Mouse (Mus musculus) heart, postnatal 0 days (tissue): ENCODE results near the gene Triap1. TPM values are rescaled to one million over a fixed set of nuclear protein-coding genes. Genes with fewer than 3 reads are reported as not detected.

Experiments
- ATAC-seq: fragments of 200-750 bp; cut with Nextera tagmentation; 2 replicates; pipeline ENCODE4 v1.8.0; 2017; ENCODE audit warnings: low read depth, moderate number of reproducible peaks, moderate library complexity; ENCODE audit not compliant: insufficient read depth
- DNase-seq: peaks from one replicate; pipeline ENCODE4 v3.0.0-alpha.2; 2016; ENCODE audit warnings: low spot score
- H3K27ac ChIP-seq: fragments of 300-500 bp; sonication (generic); 2 replicates; pipeline ENCODE4 v1.5.1; 2014; ENCODE audit warnings: low read depth, mild to moderate bottlenecking
- H3K27me3 ChIP-seq: fragments of 300-500 bp; sonication (generic); 2 replicates; pipeline ENCODE4 v1.6.1; 2014; ENCODE audit warnings: low read length, mixed read lengths; ENCODE audit not compliant: control insufficient read depth, insufficient read depth
- H3K36me3 ChIP-seq: fragments of 300-500 bp; sonication (generic); replicated peaks from 2 replicates; pipeline ENCODE4 v1.6.1; 2014; ENCODE audit warnings: low read length, mixed read lengths; ENCODE audit not compliant: control insufficient read depth, insufficient read depth
- H3K4me1 ChIP-seq: fragments of 300-500 bp; sonication (generic); 2 replicates; pipeline ENCODE4 v1.6.1; 2014; ENCODE audit warnings: antibody characterized with exemption; ENCODE audit not compliant: control insufficient read depth, insufficient read depth
- H3K4me2 ChIP-seq: fragments of 300-500 bp; sonication (generic); 2 replicates; pipeline ENCODE4 v1.6.1; 2014; ENCODE audit warnings: low read depth, mild to moderate bottlenecking, low read length, moderate library complexity
- H3K4me3 ChIP-seq: fragments of 300-500 bp; sonication (generic); 2 replicates; pipeline ENCODE4 v1.5.1; 2014; ENCODE audit warnings: low read depth, low read length
- H3K9ac ChIP-seq: fragments of 300-500 bp; sonication (generic); replicated peaks from 2 replicates; pipeline ENCODE4 v1.6.1; 2014; ENCODE audit warnings: low read depth, low read length, mixed read lengths
- H3K9me3 ChIP-seq: fragments of 300-500 bp; sonication (generic); replicated peaks from 2 replicates; pipeline ENCODE4 v1.6.1; 2016; ENCODE audit warnings: low read length; ENCODE audit not compliant: control insufficient read depth
- CTCF ChIP-seq: IDR thresholded peaks from 2 replicates; pipeline ENCODE4 v1.5.1; 2016; ENCODE audit warnings: antibody characterized with exemption, control low read depth, low read depth
- EP300 ChIP-seq: IDR thresholded peaks from 2 replicates; pipeline ENCODE4 v1.6.1; 2016; ENCODE audit warnings: antibody characterized with exemption, low read depth
- WGBS: fragments of 180-500 bp; shearing (Covaris S2); extraction: QIAGEN DNeasy Blood & Tissue Kit; methylation state at CpG from one replicate; pipeline ENCODE4 v1.1.7; 2014; 5-methylcytosine and 5-hydroxymethylcytosine counted together
- polyA plus RNA-seq: library from polyadenylated mRNA; unstranded; fragments of >200 nt; fragmentation: Nextera tagmentation; extraction: Ambion mirVana; gene quantifications from 2 replicates; pipeline ENCODE4 v1.2.1, GENCODE M21; 2015
- total RNA-seq: library from RNA; depleted of rRNA; stranded (reverse); fragments of >200 nt; gene quantifications from 2 replicates; pipeline ENCODE4 v1.2.3, GENCODE M21; 2014; ENCODE audit warnings: low replicate concordance

Gene Triap1
- total and polyA plus RNA-seq, 2 experiments from 2014 or later: 27.2 to 39.2 TPM

- no peak for TF ChIP-seq CTCF
- TF ChIP-seq EP300: no peak
- Histone ChIP-seq H3K4me3 (no peak overlapping the region), H3K9ac (no peak overlapping the region), H3K4me2 (no peak overlapping the region), H3K27ac (no peak overlapping the region), H3K36me3 (no peaks in the 10 kb centered on the region), H3K27me3 (no peaks in the 10 kb centered on the region), H3K4me1 (no peaks in the 10 kb centered on the region), H3K9me3 (no peaks in the 10 kb centered on the region)
- no peak for ATAC-seq
- WGBS: 80% methylated on average over 8 of the region's 8 CpGs
- no peak for DNase-seq
These were observed 18.4 kb downstream of the Triap1 start for GRCm38 (mm10) chr5:115359438-115359837.

DNA sequence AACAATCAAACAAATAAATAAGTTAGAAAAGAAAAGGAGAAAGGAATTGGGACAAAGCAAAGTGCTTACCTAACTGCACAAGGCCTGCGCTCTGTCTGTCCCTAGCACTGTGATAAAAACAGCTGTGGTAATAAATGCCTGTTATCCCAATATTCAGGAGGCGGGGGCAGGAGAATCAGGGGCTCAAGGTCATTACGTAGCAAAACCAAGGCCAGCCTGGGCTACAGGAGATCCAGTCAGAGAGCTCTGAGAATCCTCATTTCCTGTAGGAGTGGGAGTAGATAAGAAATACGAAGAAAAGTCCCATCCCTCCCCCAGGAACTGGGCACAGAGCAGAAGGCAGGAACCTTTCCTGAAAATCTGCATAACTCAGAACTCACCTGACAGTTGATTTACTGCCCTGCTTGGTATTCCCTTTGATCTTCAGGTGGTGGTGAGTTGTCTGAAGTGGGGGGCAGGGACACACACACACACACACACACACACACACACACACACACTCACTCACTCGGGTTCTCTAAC lies 18.9 kb downstream of the Triap1 start:
- Histone ChIP-seq H3K36me3 (no peaks in the 10 kb centered on the region), H3K9ac (no peak overlapping the region), H3K4me2 (no peak overlapping the region), H3K9me3 (no peaks in the 10 kb centered on the region), H3K27me3 (no peaks in the 10 kb centered on the region), H3K27ac (no peak overlapping the region), H3K4me1 (no peaks in the 10 kb centered on the region), H3K4me3 (no peak overlapping the region)
- DNase-seq (no peak), ATAC-seq (no peak)
- 63% methylated on average over 5 of the region's 5 CpGs for WGBS
- TF ChIP-seq EP300 (no peak), CTCF (no peak)

- H3K9me3 ChIP-seq: no peaks in the 10 kb centered on the region
- no peak overlapping the region for H3K4me3 ChIP-seq
- no peaks in the 10 kb centered on the region for H3K36me3 ChIP-seq
- no peaks in the 10 kb centered on the region for H3K27me3 ChIP-seq
- H3K4me2 ChIP-seq: no peak overlapping the region
- ATAC-seq (no peak), DNase-seq (no peak)
- no peaks in the 10 kb centered on the region for H3K4me1 ChIP-seq
- no peak overlapping the region for H3K9ac ChIP-seq
- TF ChIP-seq CTCF: no peak
- TF ChIP-seq EP300: no peak
- no peak overlapping the region for H3K27ac ChIP-seq
- WGBS: 29% methylated on average over 7 of the region's 7 CpGs
These were observed 21.2 kb downstream of the Triap1 start for GRCm38 (mm10) chr5:115362216-115362615.

GRCm38 (mm10) chr5:115362819-115363714 lies 22.0 kb downstream of the Triap1 start:
- H3K27ac ChIP-seq: no peak overlapping the region
- no peaks in the 10 kb centered on the region for H3K9me3 ChIP-seq
- H3K36me3 ChIP-seq: no peaks in the 10 kb centered on the region
- ATAC-seq: no peak
- H3K4me2 ChIP-seq: no peak overlapping the region
- no peak for DNase-seq
- no peaks in the 10 kb centered on the region for H3K4me1 ChIP-seq
- no peak overlapping the region for H3K4me3 ChIP-seq
- no peak overlapping the region for H3K9ac ChIP-seq
- H3K27me3 ChIP-seq: no peaks in the 10 kb centered on the region
- TF ChIP-seq EP300: no peak
- no peak for TF ChIP-seq CTCF
- WGBS: 20% methylated on average over 18 of the region's 19 CpGs

DNA sequence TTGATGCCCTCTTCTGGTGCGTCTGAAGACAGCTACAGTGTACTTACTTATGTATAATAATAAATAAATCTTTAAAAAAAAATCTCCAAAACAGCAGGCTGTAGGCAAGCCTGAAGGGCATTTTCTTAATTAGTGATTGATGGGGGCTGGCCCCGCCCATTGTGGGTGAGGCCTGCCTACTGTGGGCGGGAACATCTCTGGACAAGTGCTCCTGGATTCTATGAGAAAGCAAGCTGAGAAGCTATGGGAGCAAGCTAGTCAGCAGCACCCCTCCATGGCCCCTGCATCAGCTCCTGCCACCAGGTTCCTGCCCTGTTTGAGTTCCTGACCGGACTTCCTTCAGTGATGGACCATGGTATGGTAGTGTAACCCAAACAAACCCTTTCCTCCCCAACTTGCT lies 23.8 kb downstream of the Triap1 start:
- no peak overlapping the region for H3K4me3 ChIP-seq
- no peak overlapping the region for H3K27ac ChIP-seq
- H3K9me3 ChIP-seq: no peaks in the 10 kb centered on the region
- no peaks in the 10 kb centered on the region for H3K36me3 ChIP-seq
- H3K9ac ChIP-seq: no peak overlapping the region
- TF ChIP-seq EP300 (no peak), CTCF (no peak)
- H3K27me3 ChIP-seq: no peaks in the 10 kb centered on the region
- DNase-seq (no peak), ATAC-seq (no peak)
- 73% methylated on average over 4 of the region's 4 CpGs for WGBS
- no peak overlapping the region for H3K4me2 ChIP-seq
- H3K4me1 ChIP-seq: no peaks in the 10 kb centered on the region
